Mouse (Mus musculus) thymus, postnatal 36 days (tissue): ENCODE results near the gene Aldh2.
"Not testable (repeated sequence)": the region's sequence is repeated elsewhere in the genome, so short reads cannot be mapped to it uniquely, and the experiment has no call there.

Experiments used
- DNase-seq, 2 experiments: peaks; one replicate each; pipeline ENCODE4 v3.0.0; 2022; ENCODE audit warnings: mixed read lengths in 2 of 2

The Aldh2 gene

GRCm38 (mm10) chr5:121593451-121594401 is at the start of gene Aldh2:
Gene Aldh2 (minus strand): TSS chr5:121593824.
- DNase-seq, result peak; percentile 84 to 86

- DNase-seq, result no peak
Observed at GRCm38 (mm10) chr5:121639601-121640000, 46.0 kb upstream of the Aldh2 start.

DNA sequence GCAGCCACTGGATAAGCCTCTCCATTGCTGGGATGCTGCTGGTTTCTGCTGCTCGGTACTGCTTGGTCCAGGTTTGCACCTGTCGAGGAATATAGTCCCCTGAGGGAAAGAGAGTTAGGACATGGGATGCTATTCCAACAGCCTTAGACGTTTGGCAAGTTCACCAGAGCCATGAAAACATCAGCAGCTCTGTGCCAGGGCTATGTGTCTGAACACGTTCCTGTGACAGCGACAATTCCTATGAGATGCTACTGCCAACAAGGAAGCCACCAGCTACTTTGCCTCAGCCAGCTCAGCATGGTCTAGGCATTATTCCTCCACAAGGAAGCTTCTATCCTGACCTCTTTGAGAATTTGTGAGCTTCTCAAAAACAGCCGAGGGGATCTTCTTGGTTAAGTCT is 43.7 kb upstream of the Aldh2 start:
- no peak for DNase-seq

DNA sequence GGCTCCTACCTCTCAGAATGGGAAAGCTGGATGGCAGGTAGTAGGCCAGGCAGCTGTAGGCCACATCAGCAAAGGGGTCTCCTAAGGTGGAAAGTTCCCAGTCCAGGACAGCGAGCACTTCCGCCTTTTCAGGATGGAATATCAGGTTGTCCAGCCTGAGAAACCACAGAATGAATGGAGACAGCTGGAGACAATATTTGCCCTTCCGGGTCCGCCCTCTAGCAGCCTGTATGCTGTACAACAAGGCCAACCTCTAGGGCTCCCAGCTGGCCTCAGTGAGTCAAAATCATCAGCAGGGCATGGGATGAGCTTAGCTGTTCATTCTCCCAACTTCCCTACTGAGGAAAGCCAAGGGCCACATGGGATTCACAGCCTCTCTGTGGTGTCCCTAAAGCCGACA is 41.0 kb upstream of the Aldh2 start:
- no peak for DNase-seq

GRCm38 (mm10) chr5:121632804-121633203 is 39.2 kb upstream of the Aldh2 start:
- DNase-seq, result no peak

GRCm38 (mm10) chr5:121631106-121631647 is 37.6 kb upstream of the Aldh2 start:
- peak; percentile 20 to 21 for DNase-seq

- DNase-seq, result peak; percentile 67 to 74
Observed at GRCm38 (mm10) chr5:121627871-121628270, 34.2 kb upstream of the Aldh2 start.

DNA sequence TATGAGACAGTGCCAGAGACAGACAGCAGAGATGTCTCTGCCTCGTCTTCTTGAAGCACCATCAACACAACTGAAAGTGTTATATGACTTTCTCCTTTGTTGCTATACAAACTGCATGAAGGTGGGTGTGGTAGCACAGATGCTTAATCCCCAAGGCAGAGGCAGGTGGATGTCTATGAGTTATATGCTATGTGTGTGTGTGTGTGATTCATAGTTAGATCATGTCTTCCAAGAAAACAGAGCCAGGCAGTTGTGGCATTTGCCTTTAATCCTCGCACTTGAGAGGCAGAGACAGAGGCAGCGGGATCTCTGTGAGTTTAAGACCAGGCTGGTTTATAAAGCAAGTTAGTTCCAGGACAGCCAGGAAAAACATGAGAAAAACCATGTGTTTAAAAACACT is 29.6 kb upstream of the Aldh2 start:
- no peak for DNase-seq

DNA sequence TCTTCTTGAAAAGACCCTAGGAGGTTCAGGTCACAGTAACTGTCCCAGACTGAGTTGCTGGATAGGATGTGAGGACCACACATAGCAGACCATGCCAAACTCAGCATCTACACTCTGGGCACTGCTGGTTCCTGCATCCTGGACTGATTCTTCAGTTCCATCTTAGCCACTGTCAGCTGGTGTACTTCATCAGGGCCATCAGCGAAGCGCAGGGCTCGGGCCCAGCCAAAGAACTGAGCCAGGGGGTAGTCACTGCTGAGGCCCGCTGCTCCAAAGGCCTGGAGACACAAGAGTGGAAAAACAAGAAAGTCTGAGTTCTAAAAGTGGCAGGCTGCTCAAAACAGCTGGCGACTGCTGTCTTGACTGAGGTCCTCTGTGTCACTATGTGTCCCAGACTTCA is 27.5 kb upstream of the Aldh2 start:
- no peak for DNase-seq

GRCm38 (mm10) chr5:121618592-121619513 is 25.2 kb upstream of the Aldh2 start, which contains the start of gene Acad12:
Gene Acad12 (minus strand): TSS chr5:121618938.
- DNase-seq, result peak; percentile 77 to 80

- DNase-seq, result not testable (repeated sequence)
Observed at GRCm38 (mm10) chr5:121614921-121615320, 21.3 kb upstream of the Aldh2 start.

GRCm38 (mm10) chr5:121612036-121612435 is 18.4 kb upstream of the Aldh2 start:
- no peak for DNase-seq

- not testable (repeated sequence) for DNase-seq
Observed at GRCm38 (mm10) chr5:121609556-121610135, 16.0 kb upstream of the Aldh2 start.

DNA sequence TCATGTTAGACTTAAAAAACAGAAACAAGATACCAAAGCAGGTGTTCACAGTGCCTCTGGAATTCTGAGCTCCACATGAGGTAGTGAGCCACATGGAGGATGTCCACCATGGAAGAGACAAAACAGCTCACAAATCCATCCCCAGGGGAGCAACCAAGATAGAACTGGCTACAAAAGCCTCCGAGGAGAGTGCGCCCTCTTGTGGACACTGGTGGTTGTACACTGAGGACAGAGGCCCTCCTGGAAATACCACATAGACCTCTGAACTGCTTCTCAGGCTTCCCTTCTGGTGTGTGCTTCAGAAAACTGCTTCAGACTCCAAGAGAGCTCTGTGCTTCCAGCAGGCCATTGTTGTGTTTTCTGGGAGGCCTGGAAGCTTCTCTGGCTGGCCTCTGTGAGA is 12.5 kb upstream of the Aldh2 start:
- DNase-seq, result peak; percentile 74 to 79

GRCm38 (mm10) chr5:121603815-121604214 is 10.2 kb upstream of the Aldh2 start:
- DNase-seq, result not testable (repeated sequence)

DNA sequence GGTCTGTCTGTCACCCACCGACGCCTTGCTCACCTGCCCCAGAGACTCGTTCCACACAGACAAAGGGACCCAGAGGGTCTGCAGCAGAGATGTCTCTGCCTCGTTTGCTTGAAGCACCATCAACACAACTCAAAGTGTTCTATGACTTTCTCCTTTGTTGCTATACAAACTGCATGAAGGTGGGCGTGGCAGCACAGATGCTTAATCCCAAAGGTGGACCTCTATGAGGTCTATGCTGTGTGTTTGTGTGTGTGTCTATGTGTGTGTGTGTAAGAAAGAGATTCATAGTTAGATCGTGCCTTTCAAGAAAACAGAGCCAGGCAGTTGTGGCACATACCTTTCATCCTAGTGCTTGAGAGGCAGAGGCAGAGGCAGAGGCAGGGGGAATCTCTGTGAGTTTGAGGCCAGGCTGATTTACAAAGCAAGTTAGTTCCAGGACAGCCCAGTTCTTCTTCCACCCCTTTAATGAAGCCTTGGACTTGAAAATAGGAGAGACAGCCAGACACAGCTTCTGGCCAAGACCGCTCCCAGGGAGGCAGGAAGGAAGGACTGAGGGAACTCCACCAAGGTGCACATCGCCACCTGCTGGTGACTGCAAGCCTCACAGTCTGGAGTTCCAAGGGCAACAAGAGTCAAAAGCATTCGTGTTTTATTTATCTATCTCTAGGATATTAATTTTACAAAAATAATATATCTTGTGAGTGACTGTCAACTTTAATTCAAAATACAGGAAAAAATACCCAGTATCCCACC is 8.1 kb upstream of the Aldh2 start:
- peak; percentile 84 to 87 for DNase-seq

GRCm38 (mm10) chr5:121598871-121599610 is 5.4 kb upstream of the Aldh2 start:
- DNase-seq, result no peak

- no peak for DNase-seq
Observed at GRCm38 (mm10) chr5:121597991-121598537, 4.4 kb upstream of the Aldh2 start.

DNA sequence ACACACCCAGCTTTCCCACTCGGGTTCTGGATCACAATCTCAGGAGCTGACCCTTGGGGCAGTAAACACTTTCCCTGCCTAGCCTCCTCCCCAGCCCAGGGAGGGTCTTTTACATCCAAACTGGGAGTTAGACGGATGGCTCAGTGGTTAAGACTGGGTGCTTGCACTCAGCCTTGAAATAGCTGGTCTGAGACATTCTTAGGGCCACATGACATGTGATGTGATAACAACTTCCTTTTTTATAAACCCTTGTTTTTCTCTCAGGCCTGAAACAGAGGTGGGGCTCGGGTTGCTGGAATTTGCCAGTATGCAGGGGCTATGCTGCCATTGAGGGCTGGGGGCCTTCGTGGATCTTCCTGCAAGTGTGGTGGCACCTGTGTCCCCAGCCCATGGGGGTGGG is 3.7 kb upstream of the Aldh2 start:
- DNase-seq, result no peak

GRCm38 (mm10) chr5:121596226-121596625 is 2.6 kb upstream of the Aldh2 start:
- DNase-seq, result no peak

GRCm38 (mm10) chr5:121595758-121596157 is 2.1 kb upstream of the Aldh2 start:
- no peak for DNase-seq
